Mouse (Mus musculus) liver, adult 2 months (tissue): ENCODE measurements around the gene Igf1r. TPM values are rescaled to one million over a fixed set of nuclear protein-coding genes. Genes with fewer than 3 reads are reported as not detected.

ENCODE experiments used
- DNase-seq: peaks from one replicate; pipeline ENCODE4 v3.0.0-alpha.2; 2011; ENCODE audit warnings: low read depth, low spot score; ENCODE audit errors: extremely low read depth
- H3K27ac ChIP-seq: fragments of 200-500 bp; replicated peaks from 2 replicates; pipeline ENCODE4 v1.5.1; 2012; ENCODE audit warnings: low read depth, mild to moderate bottlenecking, control low read depth, inconsistent platforms, low read length; ENCODE audit not compliant: insufficient read depth
- H3K27me3 ChIP-seq: fragments of 200-500 bp; 2 replicates; pipeline ENCODE4 v1.6.1; 2012; ENCODE audit warnings: mild to moderate bottlenecking, moderate library complexity, low read length, inconsistent platforms; ENCODE audit not compliant: control insufficient read depth, insufficient read depth
- H3K36me3 ChIP-seq: fragments of 200-500 bp; 2 replicates; pipeline ENCODE4 v1.6.1; 2012; ENCODE audit warnings: low read length, inconsistent platforms; ENCODE audit not compliant: control insufficient read depth, insufficient read depth
- H3K4me1 ChIP-seq: fragments of 200-500 bp; 2 replicates; pipeline ENCODE4 v1.6.1; 2011; ENCODE audit warnings: low read length; ENCODE audit not compliant: control insufficient read depth, insufficient read depth
- H3K4me3 ChIP-seq: fragments of 200-500 bp; 2 replicates; pipeline ENCODE4 v1.5.1; 2011; ENCODE audit warnings: low read depth, mild to moderate bottlenecking, control low read depth, low read length, moderate library complexity; ENCODE audit not compliant: insufficient read depth
- H3K79me2 ChIP-seq: fragments of 200-500 bp; 2 replicates; pipeline ENCODE4 v1.6.1; 2012; ENCODE audit warnings: inconsistent platforms, mild to moderate bottlenecking, low read length, moderate library complexity; ENCODE audit not compliant: control insufficient read depth, insufficient read depth
- H3K9ac ChIP-seq: fragments of 200-500 bp; 2 replicates; pipeline ENCODE4 v1.6.1; 2012; ENCODE audit warnings: low read depth, mild to moderate bottlenecking, control low read depth, inconsistent platforms, low read length
- CTCF ChIP-seq: fragments of 200-500 bp; IDR thresholded peaks from 2 replicates; pipeline ENCODE4 v1.5.1; 2011; ENCODE audit warnings: low read depth, low read length, control low read depth
- POLR2A ChIP-seq: fragments of 200-500 bp; IDR thresholded peaks from 2 replicates; pipeline ENCODE4 v1.6.1; 2011; ENCODE audit warnings: low read length, control low read depth; ENCODE audit not compliant: insufficient read depth; ENCODE audit errors: extremely low read depth
- WGBS: fragments of 180-500 bp; shearing (Covaris S2); methylation state at CpG from one replicate; pipeline ENCODE4 v1.1.7; 2018; 5-methylcytosine and 5-hydroxymethylcytosine counted together
- polyA plus RNA-seq: library from polyadenylated mRNA; depleted of rRNA; stranded (reverse); fragments of >200 nt; gene quantifications from 2 replicates; pipeline ENCODE4 v1.2.3, GENCODE M21; 2012
- total RNA-seq: library from RNA; depleted of rRNA; stranded (reverse); fragments of >200 nt; gene quantifications from 2 replicates; pipeline ENCODE4 v1.2.3, GENCODE M21; 2014

Igf1r gene
- total and polyA plus RNA-seq, 2 experiments = 0.50 to 1.2 TPM

DNA sequence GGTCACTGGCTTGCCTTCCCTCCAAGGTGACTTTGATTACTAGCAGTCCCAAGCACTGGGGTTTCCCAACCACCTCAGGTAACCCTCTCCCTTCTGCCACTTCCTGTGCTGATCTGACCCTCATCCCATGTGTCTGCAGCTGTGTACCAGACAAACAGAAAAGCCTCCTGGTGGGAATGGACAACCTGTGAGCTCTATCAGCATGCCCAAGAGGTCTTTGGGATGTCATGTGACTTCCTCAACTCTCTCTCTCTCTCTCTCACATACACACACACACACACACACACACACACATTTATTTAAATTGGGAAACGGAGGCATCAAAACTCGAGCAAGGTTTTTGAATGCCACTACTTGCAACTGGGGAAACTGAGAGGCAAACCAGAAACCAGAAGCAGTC, 305.1 kb downstream of the Igf1r start:
- TF ChIP-seq CTCF (no peak), POLR2A (no peak)
- H3K27ac ChIP-seq = no peak overlapping the region
- 76% methylated on average over 2 of the region's 2 CpGs for WGBS

GRCm38 (mm10) chr7:68258326-68259150, 305.9 kb downstream of the Igf1r start:
- no peaks in the 10 kb centered on the region for H3K36me3 ChIP-seq
- no peaks in the 10 kb centered on the region for H3K79me2 ChIP-seq
- H3K4me3 ChIP-seq = no peak overlapping the region
- H3K27me3 ChIP-seq = 0 out of 2 replicates have a peak, but pooled peaks cover 3% of the 10 kb centered on the region
- no peaks in the 10 kb centered on the region for H3K4me1 ChIP-seq
- H3K27ac ChIP-seq = no peak overlapping the region
- 85% methylated on average over 17 of the region's 17 CpGs for WGBS
- no peak for TF ChIP-seq POLR2A
- TF ChIP-seq CTCF = no peak
- H3K9ac ChIP-seq = no peak overlapping the region
- DNase-seq = no peak

More for the DNA sequence above, 305.1 kb downstream of the Igf1r start:
- Histone ChIP-seq H3K36me3 (no peaks in the 10 kb centered on the region), H3K9ac (no peak overlapping the region), H3K27me3 (0 out of 2 replicates have a peak, but pooled peaks cover 3% of the 10 kb centered on the region), H3K79me2 (no peaks in the 10 kb centered on the region), H3K4me1 (no peaks in the 10 kb centered on the region), H3K4me3 (no peak overlapping the region)
- DNase-seq = no peak

DNA sequence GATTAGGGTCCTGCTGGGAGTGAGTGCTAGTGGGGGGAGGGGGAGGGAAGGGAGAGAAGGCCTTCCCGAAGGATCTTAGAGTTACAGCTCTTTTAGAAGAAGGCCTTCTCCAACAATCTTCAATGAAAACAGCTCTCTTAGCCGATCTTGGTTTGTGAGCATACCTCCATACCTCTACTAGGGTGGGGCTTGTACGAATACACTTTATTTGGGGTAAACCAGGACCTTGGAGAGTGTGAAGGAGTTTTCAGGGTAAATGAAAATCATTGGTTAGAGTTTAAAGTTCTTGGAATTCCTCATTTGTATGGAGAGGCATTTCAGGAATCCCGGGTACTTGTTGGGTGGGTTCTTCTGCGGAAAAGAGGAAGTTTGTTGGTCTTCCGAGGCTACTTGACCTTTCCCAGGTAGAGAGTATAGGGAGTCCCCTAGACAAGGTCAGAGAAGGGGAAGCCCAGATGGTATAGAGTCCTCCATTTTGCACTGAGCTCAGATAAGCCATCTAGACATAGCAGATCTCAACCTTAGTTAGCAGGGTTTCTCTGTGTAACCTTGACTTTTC, 307.0 kb downstream of the Igf1r start:
- Histone ChIP-seq H3K9ac (no peak overlapping the region), H3K27me3 (0 out of 2 replicates have a peak, but pooled peaks cover 3% of the 10 kb centered on the region), H3K4me3 (no peak overlapping the region), H3K27ac (no peak overlapping the region), H3K4me1 (no peaks in the 10 kb centered on the region), H3K36me3 (no peaks in the 10 kb centered on the region), H3K79me2 (no peaks in the 10 kb centered on the region)
- TF ChIP-seq CTCF (no peak), POLR2A (no peak)
- no peak for DNase-seq
- 81% methylated on average over 6 of the region's 6 CpGs for WGBS

DNA sequence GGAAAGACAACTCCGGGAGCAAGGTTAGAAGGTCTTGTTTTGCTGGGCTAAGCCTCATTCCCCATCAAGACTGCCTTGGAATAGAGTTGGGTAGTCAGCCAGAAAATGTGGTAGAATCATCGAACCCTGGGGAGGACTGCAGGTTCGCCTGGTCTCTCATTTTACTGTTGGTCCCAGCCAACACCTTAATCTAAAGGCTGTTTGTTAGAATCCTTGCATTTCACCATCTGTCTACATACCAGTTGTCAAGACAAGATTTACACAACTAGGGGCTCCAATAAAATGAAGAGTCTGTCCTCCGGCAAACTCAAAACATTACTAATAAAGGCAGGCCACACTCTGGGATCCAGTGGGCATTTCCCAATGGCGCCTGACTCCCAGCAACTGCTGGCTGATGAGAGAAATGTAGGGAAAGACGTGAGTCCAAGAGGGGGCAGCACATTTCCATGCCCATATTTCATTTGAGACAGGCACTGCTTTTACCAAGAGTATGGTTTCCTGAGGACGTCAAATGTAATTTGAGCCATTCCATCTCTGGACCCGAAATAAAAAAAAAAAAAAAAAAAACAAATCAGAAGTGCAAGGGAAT, 310.1 kb downstream of the Igf1r start:
- Histone ChIP-seq H3K36me3 (no peaks in the 10 kb centered on the region), H3K4me1 (no peaks in the 10 kb centered on the region)
- 77% methylated on average over 8 of the region's 8 CpGs for WGBS

DNA sequence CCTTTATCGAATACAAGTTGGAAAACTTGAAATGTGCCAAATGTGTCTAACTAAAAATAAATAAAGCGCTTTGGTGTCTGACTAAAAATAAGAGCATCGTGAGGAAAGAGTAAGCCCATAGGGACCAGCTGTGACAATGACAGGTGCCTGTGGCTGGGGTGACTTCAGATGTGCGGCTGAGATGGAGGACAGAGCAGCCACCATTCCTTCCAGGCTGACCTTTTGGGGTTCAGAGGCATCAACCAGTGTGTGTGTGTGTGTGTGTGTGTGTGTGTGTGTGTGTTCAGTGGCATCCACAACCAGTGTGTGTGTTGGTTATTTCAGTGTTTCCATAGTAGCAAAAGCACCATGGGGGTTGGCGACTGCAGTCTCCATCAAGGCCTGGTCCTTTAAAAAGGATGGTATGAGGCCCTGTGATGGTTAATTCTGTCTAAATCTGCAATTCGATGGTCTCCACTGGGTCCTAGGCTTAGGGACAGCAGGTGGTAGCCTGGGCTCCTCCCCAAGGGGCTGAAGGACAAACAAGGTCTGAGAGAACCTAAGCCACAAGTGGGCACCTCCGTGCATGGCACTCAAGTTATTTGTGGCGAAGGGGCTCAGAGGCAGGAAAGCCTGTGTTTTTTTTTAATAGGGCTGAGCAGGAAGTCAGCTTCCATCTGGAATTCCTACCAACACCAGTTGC, 310.9 kb downstream of the Igf1r start:
- peak overlapping the region; percentile 1; the same call in 1 of the 2 replicates for H3K4me3 ChIP-seq
- 67% methylated on average over 8 of the region's 8 CpGs for WGBS

More for the DNA sequence above, 310.1 kb downstream of the Igf1r start:
- no peak for DNase-seq
- TF ChIP-seq CTCF = no peak
- no peak for TF ChIP-seq POLR2A
- no peak overlapping the region for H3K27ac ChIP-seq
- no peaks in the 10 kb centered on the region for H3K27me3 ChIP-seq
- no peaks in the 10 kb centered on the region for H3K79me2 ChIP-seq
- H3K9ac ChIP-seq = no peak overlapping the region
- no peak overlapping the region for H3K4me3 ChIP-seq

More for the DNA sequence above, 310.9 kb downstream of the Igf1r start:
- no peak for DNase-seq
- no peak for TF ChIP-seq POLR2A
- TF ChIP-seq CTCF = no peak
- H3K36me3 ChIP-seq = no peaks in the 10 kb centered on the region
- no peak overlapping the region for H3K27ac ChIP-seq
- H3K27me3 ChIP-seq = no peaks in the 10 kb centered on the region
- H3K9ac ChIP-seq = no peak overlapping the region
- no peaks in the 10 kb centered on the region for H3K4me1 ChIP-seq
- no peaks in the 10 kb centered on the region for H3K79me2 ChIP-seq
